Mouse (Mus musculus): ENCODE measurements around the gene Cyfip2.

DNA sequence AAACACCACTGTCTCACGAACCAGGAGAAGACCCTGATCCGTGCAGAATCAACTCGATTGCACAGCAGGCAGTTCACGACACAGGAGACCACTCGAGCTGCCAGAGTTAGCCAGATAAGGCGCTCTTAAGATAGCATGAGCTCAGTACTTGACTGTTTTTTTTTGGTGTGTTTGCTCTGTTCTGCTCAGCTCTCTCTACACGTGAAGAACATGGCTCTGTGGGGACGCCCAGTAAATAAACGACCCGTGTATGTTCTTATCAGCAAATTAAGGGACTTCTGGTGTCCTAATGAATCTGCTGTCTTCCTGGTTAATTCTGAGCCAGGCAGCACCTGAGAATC, 110.1 kb downstream of the Cyfip2 start:
- TF ChIP-seq CTCF (IDR thresholded peaks at IDR 0.05; ENCODE audit: control insufficient read depth, insufficient read depth, insufficient read length) (no peak), MYOD1 (IDR thresholded peaks at IDR 0.05; ENCODE audit: control insufficient read depth, insufficient read length, low read depth) (no peak), CEBPB (IDR thresholded peaks at IDR 0.05; ENCODE audit: low read depth) (no peak), USF1 (IDR thresholded peaks at IDR 0.05; ENCODE audit: low read depth) (no peak), MAX (IDR thresholded peaks at IDR 0.05) (no peak)

All from C2C12 (cell line).